Mouse (Mus musculus): ENCODE data around the gene Aspn. TPM values are rescaled to one million over a fixed set of nuclear protein-coding genes. Genes with fewer than 3 reads are reported as not detected.

Gene Aspn
- polyA plus RNA-seq (2017; shearing (Covaris generic)), result not detected

DNA sequence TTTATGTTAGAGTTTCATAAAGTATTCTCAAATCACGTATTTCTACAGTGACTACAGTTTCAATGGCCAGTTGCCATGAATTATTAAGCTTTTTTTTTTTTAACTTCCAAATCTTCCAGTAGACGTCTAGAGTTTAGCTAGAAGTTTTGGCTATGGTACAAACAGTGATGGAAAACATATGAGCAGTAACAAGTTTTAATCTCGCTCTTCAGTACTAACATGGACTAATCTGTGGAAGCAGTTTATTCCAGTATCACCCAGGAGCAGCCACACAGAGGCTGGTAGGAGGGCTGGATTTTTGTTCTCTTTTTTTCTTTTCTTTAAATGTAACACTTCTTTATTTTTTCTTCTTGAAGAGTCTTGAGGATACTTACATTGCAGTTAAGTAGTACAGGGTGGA lies at the start of gene Aspn:
Gene Aspn, plus strand, starts transcription at position 165 of the 400 bp plus-strand sequence.

DNA sequence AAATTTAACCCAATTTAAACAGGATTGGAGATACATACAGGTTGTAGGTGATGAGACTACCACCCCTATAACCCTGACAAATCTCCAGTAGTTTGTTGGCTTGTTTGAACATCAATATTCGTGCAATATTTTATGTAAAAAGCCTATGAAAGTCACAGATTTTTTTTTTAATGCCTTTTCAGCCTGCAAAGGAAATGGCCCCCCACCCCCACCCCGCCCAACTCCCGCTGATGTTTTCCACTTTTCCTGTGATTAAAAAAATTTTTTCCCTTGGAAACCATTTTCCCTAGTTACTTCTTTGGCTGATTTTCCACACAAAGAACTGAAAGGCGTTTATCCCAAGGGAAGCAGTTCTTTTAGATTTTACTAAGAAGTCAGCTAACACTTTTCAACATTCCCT lies 39.7 kb upstream of the Aspn start, which contains the start of gene Ecm2:
Gene Ecm2, plus strand, starts transcription at position 301 of the 400 bp plus-strand sequence.

GRCm38 (mm10) chr13:49581541-49582530 lies 37.6 kb downstream of the Aspn start, which contains the start of gene Omd:
Omd (plus strand) TSS chr13:49582462.

DNA sequence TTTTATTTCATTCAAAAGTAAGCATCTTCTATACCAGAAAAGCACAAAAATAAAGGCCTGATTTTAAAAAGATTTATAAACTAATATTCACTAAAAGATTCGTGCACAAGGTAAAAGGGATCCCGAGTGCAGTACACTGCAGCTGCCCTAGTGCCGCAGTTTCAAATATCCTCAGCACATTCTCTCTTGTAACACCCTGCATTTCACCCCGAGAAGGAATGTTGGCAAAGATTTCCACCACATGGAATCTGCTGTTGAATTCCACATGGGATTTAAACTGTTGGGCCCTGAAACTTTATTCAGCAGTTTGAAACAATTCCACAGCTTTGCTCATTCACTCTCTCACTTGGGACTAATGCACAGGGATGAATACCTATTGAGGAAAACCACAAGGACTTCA lies 63.5 kb downstream of the Aspn start, which contains the start of gene Ogn:
Gene Ogn, plus strand, starts transcription at position 333 of the 400 bp plus-strand sequence.

Other genes with a start within 250 kb of the Aspn start
- 21.2 TPM for gene Fgd3, start 224.1 kb upstream of the Aspn start, polyA plus RNA-seq (2017; shearing (Covaris generic))
- 20.7 TPM for gene Bicd2, start 202.9 kb upstream of the Aspn start, polyA plus RNA-seq (2017; shearing (Covaris generic))
- gene Ippk, start 123.2 kb upstream of the Aspn start, polyA plus RNA-seq (2017; shearing (Covaris generic)), result 14.2 TPM
- 2.8 TPM for gene Tes3-ps, start 51.1 kb upstream of the Aspn start, polyA plus RNA-seq (2017; shearing (Covaris generic))
- 0.13 TPM for gene Ecm2, start 39.6 kb upstream of the Aspn start, polyA plus RNA-seq (2017; shearing (Covaris generic))
- gene Omd, start 38.0 kb downstream of the Aspn start, polyA plus RNA-seq (2017; shearing (Covaris generic)), result 0.33 TPM
- 0.44 TPM for gene Ogn, start 63.6 kb downstream of the Aspn start, polyA plus RNA-seq (2017; shearing (Covaris generic))
- 0.91 TPM for gene Cenpp, start 108.3 kb downstream of the Aspn start, polyA plus RNA-seq (2017; shearing (Covaris generic))
- gene Nol8, start 108.6 kb downstream of the Aspn start, polyA plus RNA-seq (2017; shearing (Covaris generic)), result 33.9 TPM
- 39.3 TPM for gene Iars, start 137.7 kb downstream of the Aspn start, polyA plus RNA-seq (2017; shearing (Covaris generic))

All from effector memory CD4-positive, alpha-beta T cell, adult 7 months (primary cell).